Comparison of ENCODE assay signal across 10 mouse cellular contexts in genomic region chr8:80838199-80838598, GRCm38 (mm10). TPM values are rescaled to one million over a fixed set of nuclear protein-coding genes. Genes with fewer than 3 reads are reported as not detected.
DNase-seq lines count a peak whose midpoint lies in the region; ATAC-seq and TF ChIP-seq lines count a peak whose summit lies in the region.
"Had no signal": no experiment of that assay in that cellular context is flagged by ENCODE, and none has a peak within 500 bp of the region (broad histone marks: within the 10 kb centered on the region; RNA-seq: fewer than 3 reads in every experiment).

No protein-coding gene starts in this region.

- no peak for TF ChIP-seq CTCF in embryonic fibroblast, embryonic 13.5 days (IDR thresholded peaks at IDR 0.05; ENCODE audit: borderline replicate concordance, insufficient read depth, low read length)
- TF ChIP-seq CTCF in left cerebral cortex, adult 2 months (IDR thresholded peaks at IDR 0.05), result no peak

- no peaks in the 10 kb centered on the region for H3K36me3 ChIP-seq in heart, embryonic 16.5 days (ENCODE audit: control insufficient read depth, insufficient read depth)
- H3K36me3 ChIP-seq in lung, embryonic 15.5 days, result no peaks in the 10 kb centered on the region
- H3K36me3 ChIP-seq: limb, embryonic 12.5 days had no signal

- peaks cover 16% of the 10 kb centered on the region for H3K4me1 ChIP-seq in embryonic fibroblast, embryonic 13.5 days (ENCODE audit: control insufficient read depth, insufficient read depth, low read length)
- H3K4me1 ChIP-seq in heart, embryonic 16.5 days (ENCODE audit: control insufficient read depth, insufficient read depth, low read length), result peaks cover 57% of the 10 kb centered on the region
- H3K4me1 ChIP-seq in lung, embryonic 15.5 days, result peaks cover 24% of the 10 kb centered on the region

- H3K4me2 ChIP-seq in heart, embryonic 16.5 days (ENCODE audit: low read depth, low read length), result peak overlapping the region; percentile 14; the same call in 1 of the 2 replicates
- H3K4me2 ChIP-seq in lung, embryonic 15.5 days, result no peak overlapping the region
- H3K4me2 ChIP-seq: hindbrain, embryonic 14.5 days; limb, embryonic 12.5 days had no signal

- TF ChIP-seq POLR2A in embryonic fibroblast, embryonic 13.5 days (IDR thresholded peaks at IDR 0.05; ENCODE audit: low read depth, low read length), result no peak

- DNase-seq in NIH3T3 (ENCODE audit: low read depth), result peak; percentile 75
- DNase-seq in left cerebral cortex, adult 2 months (ENCODE audit: extremely low spot score in 1 of 2, low spot score in 2 of 2), result no peak
- no peak for DNase-seq in layer of hippocampus, adult 8-10 months (ENCODE audit: low spot score in 2 of 2)
- DNase-seq: cerebellum, adult 11-12 months had no signal

- no peaks in the 10 kb centered on the region for H3K27me3 ChIP-seq in heart, embryonic 16.5 days (ENCODE audit: control insufficient read depth, insufficient read depth, low read length)
- H3K27me3 ChIP-seq in lung, embryonic 15.5 days, result no peaks in the 10 kb centered on the region
- H3K27me3 ChIP-seq: limb, embryonic 12.5 days had no signal

- no peak overlapping the region for H3K9ac ChIP-seq in heart, embryonic 16.5 days (ENCODE audit: low read length)
- H3K9ac ChIP-seq in lung, embryonic 15.5 days, result no peak overlapping the region
- H3K9ac ChIP-seq: hindbrain, embryonic 14.5 days; limb, embryonic 12.5 days had no signal

- H3K4me3 ChIP-seq in embryonic fibroblast, embryonic 13.5 days (ENCODE audit: insufficient read depth, low read length), result no peak overlapping the region
- no peak overlapping the region for H3K4me3 ChIP-seq in heart, embryonic 16.5 days (ENCODE audit: low read length)
- H3K4me3 ChIP-seq in lung, embryonic 15.5 days, result no peak overlapping the region
- H3K4me3 ChIP-seq in left cerebral cortex, adult 2 months, result no peak overlapping the region
- H3K4me3 ChIP-seq: limb, embryonic 12.5 days had no signal

- intact Hi-C loops in left cerebral cortex, adult 2 months (cut with DNase I), result no loop called here

- H3K9me3 ChIP-seq in heart, embryonic 16.5 days (replicated peaks; ENCODE audit: control insufficient read depth, low read length), result no peaks in the 10 kb centered on the region
- H3K9me3 ChIP-seq in lung, embryonic 15.5 days, result no peaks in the 10 kb centered on the region
- H3K9me3 ChIP-seq: limb, embryonic 12.5 days had no signal

- peak overlapping the region; percentile 73 for H3K27ac ChIP-seq in embryonic fibroblast, embryonic 13.5 days (ENCODE audit: insufficient read depth, low read length)
- H3K27ac ChIP-seq in heart, embryonic 16.5 days (ENCODE audit: low read length), result peak overlapping the region; percentile 89
- H3K27ac ChIP-seq in lung, embryonic 15.5 days, result peak overlapping the region; percentile 20; the same call in 1 of the 2 replicates
- H3K27ac ChIP-seq in left cerebral cortex, adult 2 months, result no peak overlapping the region
- H3K27ac ChIP-seq: hindbrain, embryonic 14.5 days; limb, embryonic 12.5 days had no signal

- ATAC-seq in heart, embryonic 16.5 days (replicated peaks; ENCODE audit: extremely low read depth, insufficient read depth, low FRiP score), result peak; percentile 74
- ATAC-seq in lung, embryonic 15.5 days (ENCODE audit: borderline replicate concordance, extremely low read depth, low FRiP score, low TSS enrichment), result peak; percentile 66; the same call in 1 of the 2 replicates
- ATAC-seq in CD4-positive, CD25-positive, alpha-beta regulatory T cell, adult 4 months, result no peak

- 15% methylated on average over 6 of the region's 6 CpGs for WGBS in heart, embryonic 16.5 days
- 18% methylated on average over 6 of the region's 6 CpGs for WGBS in lung, embryonic 15.5 days

RNA-seq across cellular contexts. Expression of gene Gab1, which starts 42.1 kb away (rescaled TPM):
- 15.5 and 25.4 TPM in 2 replicates for polyA plus RNA-seq in embryonic fibroblast, embryonic 13.5 days (2011; ENCODE audit: insufficient read length, low read depth, missing spikeins)
- polyA plus RNA-seq in heart, embryonic 16.5 days (2015; fragmentation: Nextera tagmentation; extraction: Ambion mirVana), result 30.4 and 32.3 TPM in 2 replicates
- polyA plus RNA-seq in lung, embryonic 15.5 days (2015; fragmentation: Nextera tagmentation; extraction: Ambion mirVana), result 20.2 and 22.2 TPM in 2 replicates
- 10 to 100 TPM; 11.4 to 13.0 TPM for total RNA-seq in left cerebral cortex, adult 2 months (2021)
- not detected for polyA plus RNA-seq in CD4-positive, CD25-positive, alpha-beta regulatory T cell, adult 4 months (2017; shearing (Covaris generic))
- total RNA-seq in layer of hippocampus, adult 8-10 months (2022), result 10 to 100 TPM; 19.4 to 24.9 (median 22.3) TPM

Comparison
In these comparisons a context has a peak if more than half of its experiments do, and no peak if none do; other contexts are left out.
1. RNA of gene Gab1, which starts 42.1 kb away (polyA plus RNA-seq): 30.4 to 32.3 TPM in heart, embryonic 16.5 days, 15.5 to 25.4 TPM in embryonic fibroblast, embryonic 13.5 days and 20.2 to 22.2 TPM in lung, embryonic 15.5 days; not detected in CD4-positive, CD25-positive, alpha-beta regulatory T cell, adult 4 months; every median in the first group is over 10 times any median in the second.